In the genomic region with DNA sequence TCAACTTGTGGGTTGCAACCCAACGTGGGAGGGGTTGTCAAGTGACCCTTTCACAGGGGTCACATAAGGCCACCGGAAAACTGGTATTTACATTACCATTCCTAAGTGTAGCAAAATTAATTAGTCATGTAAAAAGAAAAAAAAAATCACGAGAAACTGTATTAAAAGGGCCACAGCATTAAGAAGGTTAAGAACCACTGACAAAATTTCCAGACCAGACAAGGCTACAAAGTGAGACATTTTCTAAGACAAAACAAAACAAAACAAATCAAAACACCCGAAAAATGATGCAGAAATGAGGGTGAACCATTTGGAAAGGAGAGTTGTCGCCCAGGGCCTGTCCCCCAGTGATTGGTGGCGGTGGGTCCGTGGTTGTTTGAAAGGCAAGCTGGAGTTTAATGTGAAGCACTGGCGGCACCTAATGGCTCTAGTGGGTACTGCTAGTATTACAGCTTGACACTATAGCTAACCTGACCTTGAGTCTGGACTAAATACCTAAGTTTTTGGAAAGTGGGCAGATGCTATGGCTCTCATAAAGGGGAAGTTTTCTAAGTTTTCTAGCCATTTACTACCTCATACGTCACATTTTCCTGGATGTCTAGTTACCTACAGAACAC, we compare ENCODE assay signal across 7 mouse cellular contexts. TPM values are rescaled to one million over a fixed set of nuclear protein-coding genes. Genes with fewer than 3 reads are reported as not detected.
A peak's percentile ranks its signal among the peaks of the same experiment; 100 is the strongest.
DNase-seq lines count a peak whose midpoint lies in the region; ATAC-seq and TF ChIP-seq lines count a peak whose summit lies in the region.

No protein-coding gene starts in this region.

- peak; percentile 88 for ATAC-seq in forebrain, postnatal 0 days
- ATAC-seq in hindbrain, embryonic 13.5 days (ENCODE audit: low FRiP score) = peak; percentile 59; the same call in 1 of the 2 replicates
- ATAC-seq in megakaryocyte progenitor cell, adult 5-6 weeks (replicated peaks; ENCODE audit: poor library complexity) = peak; percentile 85

- H3K27ac ChIP-seq in forebrain, postnatal 0 days (ENCODE audit: low read depth, low read length) = no peak overlapping the region
- no peak overlapping the region for H3K27ac ChIP-seq in hindbrain, embryonic 13.5 days
- H3K27ac ChIP-seq in left cerebral cortex, adult 2 months = no peak overlapping the region

- peak; percentile 91 for DNase-seq in NIH3T3 (ENCODE audit: low read depth)
- peak; percentile 69 for DNase-seq in cerebellum, adult 11 months
- peak; percentile 88 for DNase-seq in forebrain, postnatal 0 days
- DNase-seq in left cerebral cortex, adult 2 months (ENCODE audit: extremely low spot score in 1 of 2, low spot score in 2 of 2) = peak; percentile 67 to 76
- DNase-seq in right cerebral cortex, postnatal 36 days (ENCODE audit: low spot score in 2 of 2) = peak; percentile 46 to 65

- WGBS in forebrain, postnatal 0 days = 20% methylated on average over 9 of the region's 9 CpGs
- 22% methylated on average over 9 of the region's 9 CpGs for WGBS in hindbrain, embryonic 13.5 days

- no peaks in the 10 kb centered on the region for H3K27me3 ChIP-seq in forebrain, postnatal 0 days (ENCODE audit: insufficient read depth, low read length)
- H3K27me3 ChIP-seq in hindbrain, embryonic 13.5 days = no peaks in the 10 kb centered on the region

- H3K9me3 ChIP-seq in forebrain, postnatal 0 days (ENCODE audit: low read length) = no peaks in the 10 kb centered on the region
- no peaks in the 10 kb centered on the region for H3K9me3 ChIP-seq in hindbrain, embryonic 13.5 days

- TF ChIP-seq CTCF in forebrain, postnatal 0 days (IDR thresholded peaks at IDR 0.05; ENCODE audit: low read depth) = peak; percentile 95
- peak; percentile 94 for TF ChIP-seq CTCF in left cerebral cortex, adult 2 months (IDR thresholded peaks at IDR 0.05)

- H3K4me1 ChIP-seq in forebrain, postnatal 0 days (ENCODE audit: insufficient read depth) = no peaks in the 10 kb centered on the region
- no peaks in the 10 kb centered on the region for H3K4me1 ChIP-seq in hindbrain, embryonic 13.5 days (replicated peaks)

- intact Hi-C loops in left cerebral cortex, adult 2 months (cut with DNase I) = loop anchor here (2.0 kb wide), 2 partner anchors 147 to 267 kb away; no protein-coding TSS in a partner anchor

- no peaks in the 10 kb centered on the region for H3K36me3 ChIP-seq in forebrain, postnatal 0 days (ENCODE audit: insufficient read depth)
- peaks cover 5% of the 10 kb centered on the region; the same call in 1 of the 2 replicates for H3K36me3 ChIP-seq in hindbrain, embryonic 13.5 days

- no peak overlapping the region for H3K4me3 ChIP-seq in forebrain, postnatal 0 days (ENCODE audit: low read depth, low read length)
- H3K4me3 ChIP-seq in hindbrain, embryonic 13.5 days = no peak overlapping the region
- no peak overlapping the region for H3K4me3 ChIP-seq in left cerebral cortex, adult 2 months

- H3K9ac ChIP-seq in forebrain, postnatal 0 days = no peak overlapping the region
- no peak overlapping the region for H3K9ac ChIP-seq in hindbrain, embryonic 13.5 days

- no peak overlapping the region for H3K4me2 ChIP-seq in forebrain, postnatal 0 days (ENCODE audit: low read depth)
- no peak overlapping the region for H3K4me2 ChIP-seq in hindbrain, embryonic 13.5 days

RNA-seq across cellular contexts. Expression of a gene that starts 33.2 kb away (rescaled TPM):
- 56.7 and 57.2 TPM in 2 replicates for total RNA-seq in forebrain, postnatal 0 days (2014; rRNA removed)
- 69.4 and 71.9 TPM in 2 replicates for polyA plus RNA-seq in forebrain, postnatal 0 days (2015; fragmentation: Nextera tagmentation; extraction: Ambion mirVana)
- 64.9 and 71.4 TPM in 2 replicates for polyA plus RNA-seq in hindbrain, embryonic 13.5 days (2015; fragmentation: Nextera tagmentation; extraction: Ambion mirVana)
- total RNA-seq in left cerebral cortex, adult 2 months (2021) = 10 to 100 TPM; 23.6 to 28.7 TPM
- 31.0 and 35.6 TPM in 2 replicates for total RNA-seq in megakaryocyte progenitor cell, adult 5-6 weeks (2015)
- 41.4 and 49.9 TPM in 2 replicates for total RNA-seq in megakaryocyte progenitor cell, adult 5-6 weeks (2017)

RNA-seq across cellular contexts. Expression of a gene that starts 44.0 kb away (rescaled TPM):
- total RNA-seq in forebrain, postnatal 0 days (2014; rRNA removed) = 111 and 160 TPM in 2 replicates
- 17.7 and 24.3 TPM in 2 replicates for polyA plus RNA-seq in forebrain, postnatal 0 days (2015; fragmentation: Nextera tagmentation; extraction: Ambion mirVana)
- polyA plus RNA-seq in hindbrain, embryonic 13.5 days (2015; fragmentation: Nextera tagmentation; extraction: Ambion mirVana) = 32.9 and 34.2 TPM in 2 replicates
- total RNA-seq in left cerebral cortex, adult 2 months (2021) = 10 to 100 TPM; 87.2 to 91.9 TPM
- total RNA-seq in megakaryocyte progenitor cell, adult 5-6 weeks (2015) = 27.2 and 28.4 TPM in 2 replicates
- 50.8 and 69.9 TPM in 2 replicates for total RNA-seq in megakaryocyte progenitor cell, adult 5-6 weeks (2017)

RNA-seq across cellular contexts. Expression of a gene that starts 53.3 kb away (rescaled TPM):
- 33.3 and 42.7 TPM in 2 replicates for total RNA-seq in forebrain, postnatal 0 days (2014; rRNA removed)
- polyA plus RNA-seq in forebrain, postnatal 0 days (2015; fragmentation: Nextera tagmentation; extraction: Ambion mirVana) = 31.3 and 37.7 TPM in 2 replicates
- 58.1 and 61.0 TPM in 2 replicates for polyA plus RNA-seq in hindbrain, embryonic 13.5 days (2015; fragmentation: Nextera tagmentation; extraction: Ambion mirVana)
- 10 to 100 TPM; 90.5 to 92.1 TPM for total RNA-seq in left cerebral cortex, adult 2 months (2021)
- 6.7 and 8.9 TPM in 2 replicates for total RNA-seq in megakaryocyte progenitor cell, adult 5-6 weeks (2015)
- 5.6 and 7.5 TPM in 2 replicates for total RNA-seq in megakaryocyte progenitor cell, adult 5-6 weeks (2017)
